Mouse (Mus musculus) gastrocnemius, postnatal 10 days (tissue): ENCODE results near the gene Ptprg. TPM values are rescaled to one million over a fixed set of nuclear protein-coding genes. Genes with fewer than 3 reads are reported as not detected.
"Not testable (repeated sequence)": the region's sequence is repeated elsewhere in the genome, so short reads cannot be mapped to it uniquely, and the experiment has no call there.

Source experiments
- DNase-seq: peaks from one replicate; pipeline ENCODE4 v3.0.0; 2021; ENCODE audit warnings: mixed read lengths
- total RNA-seq, 2 experiments: library from RNA; stranded (reverse); gene quantifications; 2 replicates each; pipeline ENCODE4 v1.2.3; 2021

The Ptprg gene
- total RNA-seq, 2 experiments from 2014 or later: 41.8 to 46.7 TPM

DNA sequence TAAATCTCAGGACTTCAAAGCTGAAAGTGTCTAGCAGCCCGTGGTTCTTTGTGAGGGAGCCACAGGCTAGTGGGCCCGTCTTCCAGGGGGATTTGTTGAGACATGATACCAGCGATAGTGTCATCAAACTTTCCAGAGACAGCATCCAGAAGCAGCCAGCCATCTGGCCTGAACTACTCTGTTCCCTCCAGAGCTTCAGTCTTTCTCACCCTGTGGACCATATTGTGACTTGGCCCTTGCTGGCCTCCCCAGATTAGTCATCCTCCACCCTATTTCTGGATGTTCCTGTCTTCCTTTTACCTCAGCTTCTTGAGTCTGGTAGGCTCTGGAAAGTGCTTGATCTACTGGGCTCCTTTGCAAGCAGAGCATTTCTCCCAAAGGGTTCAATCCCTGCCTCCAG lies 333.1 kb downstream of the Ptprg start:
- DNase-seq: no peak

DNA sequence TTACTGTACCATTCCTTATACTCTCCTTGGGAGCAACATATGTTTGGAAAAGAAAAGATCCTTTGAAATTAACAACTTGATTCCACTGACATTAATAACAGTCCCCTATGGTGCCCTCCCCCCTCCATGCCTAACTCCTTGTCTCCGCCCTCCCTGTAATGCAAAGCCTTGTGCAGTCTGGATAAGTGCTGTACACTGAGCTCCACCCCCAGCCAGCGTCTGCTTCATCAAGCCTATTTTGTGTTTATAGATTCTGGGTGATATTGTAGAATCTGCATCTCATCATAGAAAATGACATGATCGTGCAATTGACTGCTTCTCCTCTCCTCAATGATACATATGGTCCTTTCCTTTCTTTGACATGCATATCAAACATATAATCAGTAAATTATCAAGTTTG lies 337.6 kb downstream of the Ptprg start:
- no peak for DNase-seq

DNA sequence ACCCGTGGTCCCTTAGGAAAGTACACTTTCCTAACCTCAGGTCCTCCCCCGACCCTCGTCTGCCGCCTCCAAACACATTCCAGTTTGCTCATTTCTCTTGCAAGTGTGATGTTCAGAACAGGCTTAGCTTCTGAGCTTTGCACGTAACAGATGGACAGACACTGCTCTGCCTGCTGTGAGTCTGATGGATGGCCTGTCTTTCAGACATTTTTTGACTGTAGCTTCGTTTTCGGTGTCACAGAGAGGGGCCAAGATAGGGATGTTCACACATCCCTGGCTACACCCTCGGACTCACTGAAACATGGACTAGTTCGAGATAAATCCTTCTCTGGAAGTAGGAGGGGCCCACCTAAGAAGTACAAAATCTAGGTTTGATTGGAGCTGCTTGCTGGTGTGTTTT lies 339.3 kb downstream of the Ptprg start:
- no peak for DNase-seq

DNA sequence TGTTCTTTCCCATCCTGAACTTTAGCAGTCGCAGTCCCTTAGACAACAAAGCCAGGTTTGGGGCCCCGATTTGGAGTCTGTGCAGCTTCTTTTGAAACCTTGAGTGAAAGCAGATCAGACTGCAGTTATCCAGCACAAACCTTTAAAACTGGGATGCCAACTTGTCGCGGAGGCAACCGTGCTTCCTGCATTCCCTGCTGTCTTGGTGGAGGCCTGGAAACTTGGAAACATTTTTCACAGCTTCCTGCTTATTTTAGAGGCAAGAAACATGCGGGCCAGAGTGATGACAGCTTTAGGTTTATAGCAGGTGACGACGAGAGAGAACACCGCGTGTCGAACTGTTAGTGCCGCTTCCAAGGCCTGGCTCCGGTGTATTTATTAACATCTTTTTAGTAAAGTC lies 342.2 kb downstream of the Ptprg start:
- DNase-seq: no peak

DNA sequence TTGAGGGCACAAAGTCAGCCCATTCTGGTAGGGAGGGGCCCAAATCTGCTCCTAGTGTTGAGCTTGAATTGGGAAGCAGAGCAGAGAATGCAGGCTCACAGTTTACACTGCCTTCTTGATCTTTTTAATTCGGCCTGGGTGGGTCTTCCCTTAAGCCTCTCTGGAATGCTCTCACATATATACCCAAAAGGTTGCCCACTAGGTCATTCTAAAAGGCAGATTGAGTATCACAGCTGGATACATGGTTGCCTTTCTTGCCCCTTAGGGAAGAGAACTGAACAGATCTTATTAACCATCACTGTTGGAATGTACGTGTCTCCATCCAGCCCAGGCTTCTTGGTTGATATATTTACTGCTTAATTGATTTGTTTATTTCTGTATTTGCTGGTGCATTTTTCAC lies 349.5 kb downstream of the Ptprg start:
- DNase-seq: no peak

DNA sequence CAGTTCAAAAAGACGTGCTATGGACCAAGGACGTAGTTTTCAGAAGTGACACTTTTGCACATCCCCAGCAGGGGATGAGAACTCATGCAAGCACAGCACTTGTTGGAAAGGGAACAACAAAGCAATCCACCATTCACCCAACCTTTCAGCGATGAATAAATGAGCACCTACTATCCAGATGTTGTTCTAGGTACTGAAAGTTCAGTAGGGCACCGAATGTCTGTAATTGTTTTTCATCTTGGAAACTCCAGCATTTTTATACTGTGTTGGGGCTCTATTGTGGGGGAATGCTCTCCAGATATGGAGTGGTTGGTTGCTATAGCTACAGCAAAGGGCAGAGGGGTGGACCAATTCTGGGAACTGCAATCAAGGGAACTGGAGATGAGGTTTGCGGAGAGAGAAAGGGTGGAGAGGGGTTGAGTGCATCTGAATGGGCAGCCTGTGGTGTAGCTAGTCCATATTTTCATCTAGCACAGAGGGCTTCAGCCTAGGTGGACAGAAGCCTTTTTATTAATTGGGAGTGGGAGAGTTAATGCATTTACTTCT lies 352.9 kb downstream of the Ptprg start:
- no peak for DNase-seq

DNA sequence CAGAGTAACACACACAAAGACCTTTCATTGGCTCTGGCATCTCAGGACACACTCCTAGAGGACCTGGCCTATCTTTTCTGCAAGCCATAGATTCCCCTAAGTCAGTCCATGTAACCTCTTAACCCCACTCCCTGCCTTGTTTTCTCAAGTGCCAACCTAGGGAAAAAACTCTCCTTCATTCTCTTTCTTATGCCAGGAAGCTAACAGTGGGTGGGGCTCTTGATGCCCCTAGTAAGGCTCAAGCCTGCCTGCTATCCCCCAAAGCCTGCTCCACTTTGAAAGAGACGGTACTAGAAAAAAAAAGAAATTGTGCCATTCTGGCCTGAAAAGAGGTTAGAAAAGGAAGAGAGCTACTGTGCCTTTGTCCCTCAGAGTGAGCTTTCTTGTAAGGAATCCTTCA lies 358.9 kb downstream of the Ptprg start:
- DNase-seq: no peak

DNA sequence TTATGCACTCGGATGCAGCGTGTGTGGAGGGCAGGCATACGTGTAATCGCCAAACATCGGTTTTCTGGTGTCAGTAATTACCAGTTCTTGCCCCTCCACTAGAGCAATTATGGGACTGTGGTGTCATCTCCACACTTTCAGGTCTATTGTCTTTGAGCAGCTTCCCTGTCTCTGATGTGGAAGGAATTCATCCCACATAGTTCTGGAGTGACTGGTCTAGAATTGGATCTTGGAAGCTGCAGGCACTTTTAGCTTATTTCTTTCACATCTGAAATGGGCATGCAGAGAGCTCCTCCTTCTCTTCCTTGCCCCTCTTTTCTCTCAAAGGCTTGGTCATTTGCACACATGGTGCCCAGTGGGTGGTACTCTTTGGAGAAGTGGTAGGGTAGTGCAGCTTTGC lies 363.9 kb downstream of the Ptprg start:
- no peak for DNase-seq

DNA sequence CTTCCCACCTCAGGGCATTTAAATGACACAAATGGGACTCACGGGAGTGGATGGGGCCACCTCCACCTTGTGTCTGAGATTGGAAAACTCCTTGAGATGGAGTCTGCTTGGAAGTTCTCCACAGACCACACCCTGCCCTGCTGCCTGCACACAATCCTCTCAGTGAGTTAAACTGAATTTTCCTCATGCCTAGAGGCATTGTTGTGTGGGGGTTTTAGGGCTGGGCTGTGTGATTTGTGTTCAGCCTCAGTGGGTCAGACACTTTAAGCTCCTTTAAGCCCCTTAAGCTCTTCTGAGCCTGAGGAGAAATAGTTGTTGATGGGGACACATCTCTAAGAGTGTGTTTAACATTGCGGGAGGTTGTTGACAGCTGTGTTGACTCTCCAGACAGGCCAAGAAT lies 375.2 kb downstream of the Ptprg start:
- DNase-seq: no peak

DNA sequence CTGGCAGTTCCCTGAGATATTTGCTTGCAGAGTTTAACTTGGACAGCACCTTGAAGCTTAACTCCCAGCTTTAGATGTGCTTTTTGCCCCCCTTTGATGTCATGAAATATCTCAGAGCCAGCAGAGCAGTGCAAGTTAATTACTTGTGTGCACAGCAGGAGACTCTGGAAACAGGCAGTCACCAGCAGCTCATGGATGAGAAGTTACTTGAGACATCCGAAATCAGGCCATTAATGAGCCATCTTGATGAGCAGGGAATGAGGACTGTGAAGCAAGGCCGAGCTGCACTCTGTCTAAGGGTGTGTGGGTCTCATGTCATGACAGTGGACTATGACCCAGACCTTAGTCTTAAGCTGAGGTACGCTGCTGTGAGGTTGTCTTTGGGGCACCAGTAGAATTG lies 379.2 kb downstream of the Ptprg start:
- no peak for DNase-seq

DNA sequence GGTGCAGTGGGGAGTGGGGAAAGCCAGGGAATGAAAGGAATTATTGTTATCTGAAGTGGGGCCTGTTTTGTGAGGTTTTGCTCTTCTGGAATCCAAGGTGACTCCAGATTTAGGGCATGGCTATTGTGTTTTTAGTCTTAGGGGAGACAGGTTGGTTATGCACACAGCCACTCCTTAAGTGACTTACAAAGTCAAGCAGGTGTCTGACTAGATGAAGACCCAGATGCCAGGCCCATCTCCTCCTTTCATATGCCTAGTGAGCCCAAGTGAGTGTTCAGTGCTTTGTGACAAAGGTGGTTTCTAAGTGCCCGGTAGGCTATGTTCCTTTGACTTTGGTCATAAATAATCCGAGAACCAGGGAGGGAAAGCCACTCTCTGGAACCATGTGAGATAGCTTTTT lies 381.2 kb downstream of the Ptprg start:
- DNase-seq: no peak

DNA sequence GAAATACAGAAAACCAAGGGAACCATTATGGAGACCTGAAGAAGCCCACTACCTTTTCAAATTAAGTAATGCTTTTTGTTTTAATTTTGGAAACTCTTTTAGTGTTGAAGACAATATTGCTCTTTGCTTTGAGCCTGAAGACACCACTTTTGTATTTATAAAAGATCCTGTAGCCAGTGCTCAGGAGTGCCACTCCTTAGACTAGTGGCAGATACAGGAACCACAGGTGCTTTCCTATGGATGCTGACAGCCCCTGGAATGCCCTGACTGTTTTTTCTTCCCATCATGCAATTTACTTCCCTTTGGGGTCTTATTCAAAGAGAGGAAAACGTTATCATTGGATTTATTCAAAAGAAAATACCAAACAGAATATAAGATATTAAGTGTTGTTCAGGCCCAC lies 381.9 kb downstream of the Ptprg start:
- no peak for DNase-seq

DNA sequence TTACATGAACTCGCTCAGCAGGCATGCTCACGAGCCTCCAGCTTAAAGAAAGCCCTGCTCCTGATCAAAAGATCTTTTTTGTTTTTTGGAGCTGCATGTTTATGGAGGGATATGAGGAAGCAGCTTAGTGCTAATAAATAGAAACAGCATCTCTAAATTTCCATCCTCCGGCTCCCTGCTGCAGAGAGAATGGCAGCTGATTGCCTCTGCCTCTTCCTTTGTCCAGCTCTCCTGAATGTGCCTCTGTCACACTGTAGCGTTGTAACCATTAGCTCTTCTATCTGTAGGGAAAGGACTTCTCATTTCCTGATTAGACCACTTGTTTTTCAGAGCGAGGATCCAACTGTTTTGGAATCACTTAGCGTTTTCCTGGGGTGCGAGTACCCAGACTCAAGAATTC lies 382.4 kb downstream of the Ptprg start:
- DNase-seq: no peak

DNA sequence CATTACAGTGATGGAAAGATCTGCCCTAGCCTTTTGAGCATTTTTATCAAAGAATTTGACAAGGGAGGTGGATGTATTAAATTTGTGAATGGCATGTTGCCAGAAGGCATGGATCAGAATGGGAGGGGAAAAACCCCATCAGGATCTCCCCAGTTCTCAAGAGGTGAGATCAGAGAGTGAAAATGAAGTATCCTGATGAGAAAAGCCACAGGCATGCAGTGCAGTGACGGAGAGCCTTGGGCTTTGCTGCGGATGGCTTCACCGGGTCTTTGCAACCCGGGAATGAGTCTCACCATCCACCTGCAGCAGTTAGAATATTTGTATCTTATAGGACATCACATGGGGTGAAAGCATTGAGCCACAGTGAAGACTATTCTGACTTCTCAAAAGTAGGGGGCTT lies 385.6 kb downstream of the Ptprg start:
- DNase-seq: no peak

DNA sequence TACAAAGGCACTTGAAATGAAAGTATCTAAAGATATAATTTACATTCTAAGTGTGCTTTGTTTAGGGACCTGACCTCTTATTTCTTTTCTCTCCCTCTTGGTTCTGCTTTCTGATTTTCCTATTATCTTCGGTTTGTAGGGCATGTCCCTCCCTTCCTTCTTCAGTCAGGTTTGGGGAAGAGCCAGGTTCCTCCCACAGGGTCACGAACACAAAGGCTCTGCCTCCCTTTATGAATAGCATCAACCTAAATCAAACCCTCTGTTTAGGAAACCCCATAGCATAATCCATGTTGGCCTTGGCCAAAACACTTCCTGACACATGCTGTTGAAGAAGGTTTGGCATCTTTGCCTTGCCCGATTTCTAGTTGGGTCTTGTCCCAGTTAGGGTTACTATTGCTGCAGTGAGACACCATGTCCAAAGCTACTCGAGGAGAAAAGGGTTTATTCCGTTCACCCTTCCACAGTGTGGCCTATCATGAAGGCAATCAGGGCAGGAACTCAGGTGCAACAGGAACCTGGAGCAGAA lies 388.7 kb downstream of the Ptprg start:
- no peak for DNase-seq

DNA sequence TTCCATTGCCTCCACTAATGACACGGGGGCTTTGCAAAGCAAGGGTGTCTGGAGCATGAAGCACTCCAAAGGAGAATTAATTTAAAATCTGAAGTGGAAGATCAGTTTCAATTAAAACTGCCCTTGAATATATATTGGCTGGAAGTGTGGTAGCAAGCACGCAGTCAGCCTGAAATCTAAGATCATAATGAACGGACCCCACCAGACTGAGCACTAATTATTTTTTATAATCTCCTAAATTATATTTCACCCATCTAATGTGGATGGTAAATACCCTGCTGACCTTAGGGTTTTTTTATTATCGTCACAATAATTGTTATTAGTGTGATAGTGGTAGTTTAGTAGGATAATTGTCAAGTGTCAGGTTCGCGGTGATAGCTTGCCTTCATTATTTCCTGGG lies 397.0 kb downstream of the Ptprg start:
- DNase-seq: no peak

DNA sequence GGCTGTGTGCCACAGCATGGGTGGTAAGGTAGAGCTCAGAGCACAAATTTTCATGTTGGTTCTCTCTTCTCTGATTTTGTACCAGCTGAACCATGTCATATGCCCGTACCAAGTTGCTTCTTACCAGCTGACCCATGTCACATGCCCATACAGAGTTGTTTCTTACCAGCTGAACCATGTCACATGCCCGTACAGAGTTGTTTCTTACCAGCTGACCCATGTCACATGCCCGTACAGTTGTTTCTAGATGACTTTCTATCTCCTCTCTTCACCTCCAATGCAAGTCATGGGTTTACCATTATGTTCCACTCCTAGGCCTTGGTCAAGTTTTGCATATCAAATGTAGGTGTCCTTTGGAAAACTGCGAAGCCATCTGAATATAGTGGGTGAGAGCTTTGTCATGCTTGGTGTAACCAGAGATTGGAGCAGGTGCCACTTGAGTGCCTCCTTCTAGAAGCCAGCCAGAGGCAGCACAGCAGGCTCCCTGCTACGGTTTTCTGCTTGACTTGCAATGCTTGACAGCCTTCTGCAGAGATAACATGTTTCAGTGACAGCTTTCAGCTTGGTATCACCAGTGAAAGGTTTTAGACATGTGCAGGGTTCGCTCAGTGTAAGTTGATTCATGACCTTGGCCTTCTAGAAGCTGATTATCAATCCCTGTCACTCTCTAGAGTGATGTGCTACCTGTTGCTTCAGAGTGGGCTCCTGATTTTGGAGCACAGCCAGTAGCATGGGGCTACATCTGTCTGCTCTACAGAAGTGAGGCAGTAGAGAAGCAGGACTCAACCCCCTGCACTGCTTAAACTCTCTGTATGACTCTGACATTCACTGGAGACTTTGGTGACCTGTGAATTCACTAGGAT lies 401.9 kb downstream of the Ptprg start:
- DNase-seq: no peak

DNA sequence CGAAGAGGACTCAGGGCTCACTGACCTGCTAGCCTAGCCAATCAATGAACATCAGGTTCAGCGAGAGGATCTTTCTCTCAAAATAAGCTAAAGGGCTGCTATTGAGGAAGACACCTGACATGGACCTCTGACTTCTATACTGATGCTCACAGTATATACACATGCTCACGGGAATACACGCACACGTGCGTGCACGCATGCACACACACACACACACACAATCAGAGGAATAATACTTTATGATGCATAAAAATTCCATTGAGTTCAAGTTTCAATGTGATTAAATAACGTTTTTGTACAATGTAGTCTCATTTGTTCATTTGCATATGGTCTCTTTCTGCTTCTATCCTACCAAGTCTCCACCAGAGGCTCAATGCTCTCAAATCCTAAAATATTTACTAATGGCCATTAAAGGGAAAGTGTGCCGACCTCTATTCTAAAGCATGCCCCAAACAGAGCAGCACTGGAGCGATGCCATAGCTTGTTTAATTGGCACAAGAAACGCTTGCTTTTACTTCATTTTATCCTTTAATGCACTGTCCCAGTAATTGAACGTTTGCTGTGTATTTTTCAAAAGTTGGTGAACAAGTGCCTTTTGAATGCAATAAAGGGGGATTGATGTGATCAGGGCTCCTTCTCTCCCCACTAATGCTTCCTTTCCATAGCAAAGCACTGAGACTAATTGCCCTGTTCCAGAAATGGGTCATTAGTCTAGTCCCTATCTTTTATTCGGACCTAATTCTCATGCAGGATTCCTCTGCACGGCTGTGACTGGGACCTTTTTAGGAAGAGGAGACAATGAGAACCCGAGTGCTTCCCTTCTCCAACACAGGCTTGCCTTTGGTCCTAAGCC lies 407.2 kb downstream of the Ptprg start:
- no peak for DNase-seq

DNA sequence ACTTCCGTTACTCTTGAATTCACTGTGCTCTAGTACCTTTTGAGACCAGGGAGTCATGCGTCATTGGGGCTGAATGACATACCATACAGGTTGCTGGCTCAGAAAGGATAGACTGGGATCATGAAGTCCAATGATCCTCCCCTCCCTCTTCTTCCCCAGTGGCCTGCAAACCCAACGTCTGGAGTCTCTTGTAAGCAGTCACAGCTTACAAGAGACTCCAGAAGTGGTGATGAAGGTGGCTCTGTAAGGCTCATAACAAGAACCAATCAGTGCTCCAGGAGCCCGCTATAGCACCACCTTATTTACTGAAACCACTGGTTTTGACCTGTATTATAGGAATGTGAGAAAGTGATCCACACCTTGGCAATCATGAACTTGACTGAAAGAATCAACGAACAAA lies 408.8 kb downstream of the Ptprg start:
- DNase-seq: no peak

DNA sequence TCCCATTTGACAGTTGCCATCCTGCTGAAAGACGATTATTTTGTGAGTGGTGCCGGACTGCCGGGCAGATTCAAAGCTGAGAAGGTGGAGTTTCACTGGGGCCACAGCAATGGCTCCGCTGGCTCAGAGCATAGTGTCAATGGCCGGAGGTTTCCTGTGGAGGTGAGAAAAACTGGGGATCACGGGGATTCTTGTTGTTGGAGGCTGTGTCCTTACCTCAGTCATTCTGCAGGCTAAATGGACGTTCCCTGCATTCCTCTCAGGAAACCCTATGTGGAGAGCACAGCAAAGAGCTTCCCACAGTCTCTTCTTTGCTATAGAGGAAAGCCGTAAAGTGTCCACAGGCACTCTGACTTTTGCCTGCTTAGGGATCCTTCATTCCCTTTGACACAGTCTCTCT lies 409.2 kb downstream of the Ptprg start:
- no peak for DNase-seq

DNA sequence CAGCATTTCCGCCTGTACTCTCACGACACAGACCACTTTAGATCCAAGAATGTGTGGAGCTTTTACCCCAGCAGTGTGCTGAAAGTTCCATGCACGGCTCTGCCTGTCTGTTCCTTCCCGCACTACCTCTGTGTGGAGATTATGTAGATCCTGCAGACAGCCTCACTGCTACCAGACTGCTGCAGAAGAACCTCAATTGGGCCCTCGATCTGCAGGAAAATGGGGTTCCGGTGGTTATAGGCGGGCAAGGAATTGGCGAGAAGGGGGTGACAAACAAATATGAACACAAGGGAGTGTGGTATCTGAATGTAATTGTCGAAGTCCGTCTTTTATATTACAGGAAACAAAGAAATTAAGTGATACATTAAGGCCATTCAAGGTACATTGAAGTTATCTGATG lies 410.5 kb downstream of the Ptprg start:
- DNase-seq: no peak

DNA sequence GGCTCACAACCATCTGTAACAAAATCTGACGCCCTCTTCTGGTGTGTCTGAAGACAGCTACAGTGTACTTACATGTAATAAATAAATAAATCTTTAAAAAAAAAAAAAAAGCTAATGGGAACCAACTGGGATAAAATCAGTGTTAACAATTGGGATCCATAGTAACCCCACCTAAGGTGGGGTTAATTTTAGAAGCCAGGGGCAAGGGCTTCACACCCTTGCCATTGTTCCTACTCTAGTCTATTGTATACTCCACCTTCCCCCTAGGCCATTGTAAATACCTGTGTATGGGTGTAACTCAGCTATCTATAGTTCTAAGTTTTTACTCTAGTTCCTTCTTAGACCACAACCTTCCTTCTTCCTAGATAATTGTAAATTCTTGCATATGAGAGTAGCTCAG lies 411.0 kb downstream of the Ptprg start:
- not testable (repeated sequence) for DNase-seq

DNA sequence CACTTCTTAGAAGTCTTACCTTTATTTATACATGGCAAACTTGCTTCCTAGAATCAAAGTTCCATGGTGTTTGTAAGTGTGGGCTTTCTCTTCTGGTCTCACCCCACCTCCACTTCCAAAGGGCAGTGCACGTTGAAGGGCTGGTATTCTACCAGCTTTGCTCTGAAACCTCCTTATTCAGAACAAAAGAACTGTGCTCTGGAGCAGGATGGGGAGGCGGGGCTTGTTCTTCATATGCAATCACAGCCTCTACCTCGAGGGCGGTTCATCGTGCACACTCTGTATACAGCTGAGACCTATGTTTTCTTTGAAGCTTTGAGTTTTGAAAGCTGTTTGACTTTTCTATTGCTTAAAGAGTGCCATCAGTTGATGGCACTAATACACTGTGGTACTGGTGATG lies 412.5 kb downstream of the Ptprg start:
- DNase-seq: no peak
